Mouse (Mus musculus) forebrain, embryonic 13.5 days (tissue): ENCODE results near the gene Clstn2. TPM values are rescaled to one million over a fixed set of nuclear protein-coding genes. Genes with fewer than 3 reads are reported as not detected.

ENCODE experiments used
- ATAC-seq: fragments of 200-750 bp; cut with Nextera tagmentation; 2 replicates; pipeline ENCODE4 v1.8.0; 2017
- H3K27ac ChIP-seq: fragments of 300-500 bp; sonication (generic); 2 replicates; pipeline ENCODE4 v1.5.1; 2015; ENCODE audit warnings: inconsistent platforms, mild to moderate bottlenecking, moderate library complexity
- H3K27me3 ChIP-seq: fragments of 300-500 bp; sonication (generic); 2 replicates; pipeline ENCODE4 v1.6.1; 2015; ENCODE audit warnings: mild to moderate bottlenecking, inconsistent platforms
- H3K36me3 ChIP-seq: fragments of 300-500 bp; sonication (generic); 2 replicates; pipeline ENCODE4 v1.6.1; 2015; ENCODE audit warnings: mild to moderate bottlenecking, inconsistent platforms; ENCODE audit not compliant: poor library complexity, severe bottlenecking
- H3K4me1 ChIP-seq: fragments of 300-500 bp; sonication (generic); 2 replicates; pipeline ENCODE4 v1.6.1; 2015; ENCODE audit warnings: inconsistent platforms
- H3K4me2 ChIP-seq: fragments of 300-500 bp; sonication (generic); 2 replicates; pipeline ENCODE4 v1.6.1; 2015; ENCODE audit warnings: inconsistent platforms, mild to moderate bottlenecking, moderate library complexity
- H3K4me3 ChIP-seq: fragments of 300-500 bp; sonication (generic); 2 replicates; pipeline ENCODE4 v1.5.1; 2015; ENCODE audit warnings: mild to moderate bottlenecking, inconsistent platforms
- H3K9ac ChIP-seq: fragments of 300-500 bp; sonication (generic); 2 replicates; pipeline ENCODE4 v1.6.1; 2015; ENCODE audit warnings: mild to moderate bottlenecking, inconsistent platforms
- H3K9me3 ChIP-seq: fragments of 300-500 bp; sonication (generic); replicated peaks from 2 replicates; pipeline ENCODE4 v1.6.1; 2016; ENCODE audit warnings: inconsistent platforms
- WGBS: fragments of 180-500 bp; shearing (Covaris S2); methylation state at CpG from one replicate; pipeline ENCODE4 v1.1.7; 2015; 5-methylcytosine and 5-hydroxymethylcytosine counted together
- polyA plus RNA-seq: library from polyadenylated mRNA; unstranded; fragments of >200 nt; fragmentation: Nextera tagmentation; extraction: Ambion mirVana; gene quantifications from 2 replicates; pipeline ENCODE4 v1.2.1, GENCODE M21; 2015

The Clstn2 gene
- polyA plus RNA-seq, 1 experiment from 2014 or later, result 3.8 TPM

DNA sequence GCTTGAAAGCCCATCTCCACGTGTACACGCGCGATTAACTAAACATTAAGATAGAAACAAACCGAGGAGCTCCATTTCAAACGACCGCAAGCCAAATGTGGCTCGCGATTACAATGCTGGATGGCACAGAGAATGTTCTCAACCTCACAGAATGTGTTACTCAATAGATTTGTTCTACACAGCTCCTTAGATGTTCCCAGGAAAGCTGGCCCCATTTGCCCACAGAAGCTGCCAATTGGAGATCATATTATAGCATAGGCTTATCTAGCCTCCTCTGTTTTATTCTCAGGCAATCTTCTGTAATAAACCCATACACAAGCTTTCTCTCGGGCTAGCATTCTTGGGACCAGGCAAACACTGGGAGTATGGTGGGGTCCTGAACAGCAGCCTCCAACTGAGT lies 334.9 kb downstream of the Clstn2 start:
- no peak overlapping the region for H3K9ac ChIP-seq
- H3K4me3 ChIP-seq, result no peak overlapping the region
- no peak overlapping the region for H3K27ac ChIP-seq
- 93% methylated on average over 10 of the region's 10 CpGs for WGBS
- 0 out of 2 replicates have a peak, but pooled peaks cover 6% of the 10 kb centered on the region for H3K27me3 ChIP-seq
- no peak for ATAC-seq
- peaks cover 10% of the 10 kb centered on the region for H3K4me1 ChIP-seq
- H3K4me2 ChIP-seq, result no peak overlapping the region
- no peaks in the 10 kb centered on the region for H3K9me3 ChIP-seq
- H3K36me3 ChIP-seq, result no peaks in the 10 kb centered on the region

DNA sequence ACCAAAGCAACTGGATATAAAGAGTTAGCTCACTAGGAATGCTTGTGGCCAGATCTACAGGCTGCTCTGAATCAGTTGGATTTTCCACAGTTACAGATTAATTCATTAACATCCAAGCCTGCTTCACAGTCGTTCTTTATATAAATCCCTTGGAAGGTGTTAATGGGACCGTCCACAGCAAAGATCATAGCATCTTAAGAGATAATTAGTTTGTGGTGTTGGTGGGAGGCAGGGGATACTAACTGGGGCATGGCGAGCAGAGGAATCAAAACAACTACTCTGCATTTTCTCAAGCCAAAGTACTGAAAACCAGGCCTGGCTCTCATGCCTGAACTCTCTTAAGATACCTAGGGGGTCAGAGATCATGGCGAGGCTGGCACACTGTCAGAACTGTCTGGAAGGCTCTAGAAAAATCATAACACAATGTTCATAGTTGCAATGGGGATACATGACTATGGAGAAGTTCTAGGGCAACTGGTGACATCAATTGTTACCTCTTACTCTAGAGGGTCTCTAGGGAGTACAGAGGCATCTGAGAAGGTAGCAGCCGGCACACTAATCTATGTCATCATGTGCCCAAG lies 336.2 kb downstream of the Clstn2 start:
- Histone ChIP-seq H3K4me1 (no peaks in the 10 kb centered on the region), H3K9ac (no peak overlapping the region), H3K36me3 (no peaks in the 10 kb centered on the region), H3K4me2 (no peak overlapping the region), H3K4me3 (no peak overlapping the region), H3K9me3 (no peaks in the 10 kb centered on the region), H3K27ac (no peak overlapping the region), H3K27me3 (no peaks in the 10 kb centered on the region)
- 64% methylated on average over 5 of the region's 5 CpGs for WGBS
- no peak for ATAC-seq

GRCm38 (mm10) chr9:97695278-97695677 lies 337.7 kb downstream of the Clstn2 start:
- Histone ChIP-seq H3K4me2 (no peak overlapping the region), H3K4me3 (no peak overlapping the region), H3K4me1 (no peaks in the 10 kb centered on the region), H3K9me3 (no peaks in the 10 kb centered on the region), H3K27ac (no peak overlapping the region), H3K27me3 (no peaks in the 10 kb centered on the region), H3K36me3 (no peaks in the 10 kb centered on the region), H3K9ac (no peak overlapping the region)
- ATAC-seq, result no peak
- 65% methylated on average over 1 of the region's 1 CpGs for WGBS

- Histone ChIP-seq H3K9me3 (no peaks in the 10 kb centered on the region), H3K27me3 (no peaks in the 10 kb centered on the region), H3K36me3 (no peaks in the 10 kb centered on the region), H3K4me1 (peaks cover 11% of the 10 kb centered on the region), H3K9ac (no peak overlapping the region), H3K4me2 (no peak overlapping the region), H3K27ac (no peak overlapping the region), H3K4me3 (no peak overlapping the region)
- 80% methylated on average over 4 of the region's 4 CpGs for WGBS
- ATAC-seq, result no peak
These were observed 346.1 kb downstream of the Clstn2 start for GRCm38 (mm10) chr9:97686826-97687425.

- Histone ChIP-seq H3K27ac (no peak overlapping the region), H3K4me3 (no peak overlapping the region), H3K36me3 (no peaks in the 10 kb centered on the region), H3K4me1 (peaks cover 11% of the 10 kb centered on the region), H3K27me3 (no peaks in the 10 kb centered on the region), H3K4me2 (no peak overlapping the region), H3K9me3 (no peaks in the 10 kb centered on the region), H3K9ac (no peak overlapping the region)
- peak; percentile 63; the same call in 1 of the 2 replicates for ATAC-seq
- 55% methylated on average over 4 of the region's 4 CpGs for WGBS
These were observed 347.3 kb downstream of the Clstn2 start for GRCm38 (mm10) chr9:97685664-97686063.

- ATAC-seq, result no peak
- Histone ChIP-seq H3K4me3 (no peak overlapping the region), H3K4me2 (no peak overlapping the region), H3K27ac (no peak overlapping the region), H3K4me1 (no peaks in the 10 kb centered on the region), H3K27me3 (peaks cover 30% of the 10 kb centered on the region), H3K9ac (no peak overlapping the region), H3K9me3 (no peaks in the 10 kb centered on the region), H3K36me3 (no peaks in the 10 kb centered on the region)
These were observed 353.1 kb downstream of the Clstn2 start for GRCm38 (mm10) chr9:97679878-97680277.

DNA sequence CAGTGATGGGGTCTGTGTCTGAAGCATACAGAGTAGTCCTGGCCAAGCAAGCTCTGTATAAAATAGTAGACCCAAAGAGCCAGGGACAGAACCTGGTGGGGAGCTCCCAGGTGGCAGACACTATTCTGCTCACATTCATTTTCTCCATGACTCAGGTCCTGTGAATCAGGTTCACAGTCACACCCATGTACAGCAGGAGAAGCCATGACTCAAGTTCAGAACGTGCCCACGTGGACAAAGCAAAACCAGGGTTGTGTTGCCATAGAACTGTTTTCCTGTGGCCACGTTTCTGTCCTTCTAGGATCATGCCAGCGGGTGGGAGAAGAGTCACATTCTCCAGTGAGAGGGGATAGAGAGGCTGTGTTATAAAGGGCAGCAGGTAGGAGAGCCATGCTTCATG lies 353.9 kb downstream of the Clstn2 start:
- peaks cover 34% of the 10 kb centered on the region for H3K27me3 ChIP-seq
- no peaks in the 10 kb centered on the region for H3K4me1 ChIP-seq
- WGBS, result 86% methylated on average over 4 of the region's 4 CpGs
- ATAC-seq, result no peak
- no peaks in the 10 kb centered on the region for H3K36me3 ChIP-seq
- H3K4me2 ChIP-seq, result no peak overlapping the region
- H3K9me3 ChIP-seq, result no peaks in the 10 kb centered on the region
- no peak overlapping the region for H3K4me3 ChIP-seq
- no peak overlapping the region for H3K9ac ChIP-seq
- no peak overlapping the region for H3K27ac ChIP-seq

DNA sequence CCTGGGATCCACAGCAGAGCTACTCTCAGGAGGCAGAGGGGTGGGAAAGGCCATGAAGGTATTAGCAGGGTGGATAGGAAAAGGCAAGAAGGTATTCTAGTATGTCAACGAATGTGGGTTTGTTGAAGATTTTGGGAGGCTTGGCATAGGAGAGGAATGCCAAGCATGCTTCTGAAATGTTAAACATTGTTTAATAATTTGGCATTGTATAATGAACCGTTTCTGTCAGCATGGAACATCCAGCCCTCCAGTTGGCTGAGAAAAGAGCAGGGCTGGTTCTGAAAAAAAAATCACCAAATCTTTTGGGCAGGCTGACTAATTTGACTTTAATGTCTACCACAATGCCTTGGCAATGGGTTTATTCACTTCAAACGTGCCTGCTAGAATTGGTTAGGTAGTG lies 355.9 kb downstream of the Clstn2 start:
- Histone ChIP-seq H3K4me1 (peaks cover 8% of the 10 kb centered on the region), H3K4me3 (no peak overlapping the region), H3K27ac (no peak overlapping the region), H3K4me2 (no peak overlapping the region), H3K36me3 (no peaks in the 10 kb centered on the region), H3K9me3 (no peaks in the 10 kb centered on the region), H3K9ac (no peak overlapping the region), H3K27me3 (peaks cover 42% of the 10 kb centered on the region)
- no peak for ATAC-seq
- 77% methylated on average over 3 of the region's 3 CpGs for WGBS

DNA sequence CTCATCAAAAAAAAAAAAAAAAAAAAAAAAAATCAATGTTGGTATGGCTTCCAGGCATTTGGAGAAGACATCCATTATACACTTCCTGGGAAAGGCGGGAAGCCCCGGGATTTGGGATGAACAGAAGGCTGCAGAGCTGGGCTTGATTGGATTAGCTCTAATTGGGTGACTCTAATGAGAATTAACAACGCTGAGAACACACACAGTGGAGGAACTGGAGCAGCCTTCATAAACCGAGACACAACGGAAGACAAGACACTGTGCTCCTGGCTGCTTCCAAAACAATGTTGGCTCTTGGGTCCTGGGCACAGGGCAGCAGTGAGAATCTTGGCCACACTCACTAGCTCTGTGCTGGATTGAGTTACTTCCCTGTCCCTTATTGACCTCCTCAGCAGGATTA lies 360.3 kb downstream of the Clstn2 start:
- WGBS, result 1% methylated on average over 5 of the region's 5 CpGs
- Histone ChIP-seq H3K9me3 (no peaks in the 10 kb centered on the region), H3K27me3 (peaks cover 44% of the 10 kb centered on the region), H3K9ac (no peak overlapping the region), H3K36me3 (no peaks in the 10 kb centered on the region), H3K27ac (no peak overlapping the region), H3K4me3 (no peak overlapping the region), H3K4me2 (no peak overlapping the region), H3K4me1 (peaks cover 13% of the 10 kb centered on the region)
- ATAC-seq, result peak; percentile 61; the same call in 1 of the 2 replicates

DNA sequence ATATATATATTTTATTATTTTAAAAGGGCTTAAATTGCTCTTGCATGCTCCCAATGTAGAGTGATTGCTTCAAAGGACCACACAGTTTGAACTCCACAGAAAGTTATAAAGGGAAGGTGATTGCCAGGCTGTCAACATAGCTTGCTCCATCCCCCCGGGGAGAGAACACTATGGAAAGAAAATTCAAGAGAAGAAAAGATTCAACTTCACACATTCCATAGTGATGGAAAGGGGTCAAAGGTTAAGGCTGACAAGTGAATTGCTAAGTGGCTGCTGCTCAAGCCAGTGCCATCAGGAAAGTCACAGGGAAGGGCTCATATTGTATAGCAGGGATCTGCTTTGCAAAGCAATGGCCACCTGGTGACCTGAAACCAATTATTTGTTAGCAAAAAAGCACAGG lies 360.8 kb downstream of the Clstn2 start:
- H3K4me3 ChIP-seq, result no peak overlapping the region
- no peaks in the 10 kb centered on the region for H3K9me3 ChIP-seq
- ATAC-seq, result peak; percentile 38; the same call in 1 of the 2 replicates
- peaks cover 13% of the 10 kb centered on the region for H3K4me1 ChIP-seq
- 0% methylated on average over 1 of the region's 1 CpGs for WGBS
- H3K27me3 ChIP-seq, result peaks cover 39% of the 10 kb centered on the region
- H3K36me3 ChIP-seq, result no peaks in the 10 kb centered on the region
- no peak overlapping the region for H3K9ac ChIP-seq
- H3K4me2 ChIP-seq, result no peak overlapping the region
- H3K27ac ChIP-seq, result no peak overlapping the region

- Histone ChIP-seq H3K9me3 (no peaks in the 10 kb centered on the region), H3K4me3 (no peak overlapping the region), H3K9ac (no peak overlapping the region), H3K36me3 (no peaks in the 10 kb centered on the region), H3K4me1 (peaks cover 13% of the 10 kb centered on the region), H3K4me2 (no peak overlapping the region), H3K27me3 (peaks cover 34% of the 10 kb centered on the region), H3K27ac (no peak overlapping the region)
- 73% methylated on average over 8 of the region's 8 CpGs for WGBS
- ATAC-seq, result no peak
These were observed 362.3 kb downstream of the Clstn2 start for GRCm38 (mm10) chr9:97670666-97671065.

- ATAC-seq, result no peak
- H3K36me3 ChIP-seq, result no peaks in the 10 kb centered on the region
- no peak overlapping the region for H3K4me2 ChIP-seq
- no peak overlapping the region for H3K27ac ChIP-seq
- H3K4me1 ChIP-seq, result no peaks in the 10 kb centered on the region
- no peaks in the 10 kb centered on the region for H3K9me3 ChIP-seq
- 88% methylated on average over 4 of the region's 4 CpGs for WGBS
- no peaks in the 10 kb centered on the region for H3K27me3 ChIP-seq
- H3K9ac ChIP-seq, result no peak overlapping the region
- H3K4me3 ChIP-seq, result no peak overlapping the region
These were observed 372.0 kb downstream of the Clstn2 start for GRCm38 (mm10) chr9:97660989-97661388.

GRCm38 (mm10) chr9:97658736-97659135 lies 374.2 kb downstream of the Clstn2 start:
- no peak for ATAC-seq
- WGBS, result 81% methylated on average over 3 of the region's 3 CpGs

More at GRCm38 (mm10) chr9:97658736-97659135, 374.2 kb downstream of the Clstn2 start:
- no peak overlapping the region for H3K4me3 ChIP-seq
- H3K9me3 ChIP-seq, result no peaks in the 10 kb centered on the region
- H3K36me3 ChIP-seq, result no peaks in the 10 kb centered on the region
- no peak overlapping the region for H3K4me2 ChIP-seq
- H3K4me1 ChIP-seq, result no peaks in the 10 kb centered on the region
- H3K27ac ChIP-seq, result no peak overlapping the region
- H3K9ac ChIP-seq, result no peak overlapping the region
- H3K27me3 ChIP-seq, result no peaks in the 10 kb centered on the region
